Mouse (Mus musculus): Measurements from ENCODE around the gene Nop10.

Gene Nop10

GRCm38 (mm10) chr2:112261748-112262653, at the start of gene Nop10:
Nop10 (plus strand) TSS chr2:112261926.
- TF ChIP-seq GATA4 (IDR thresholded peaks at IDR 0.05; ENCODE audit: insufficient replicate concordance, low read length) = peak; percentile 20; the same call in 1 of the 2 replicates

- no peak for TF ChIP-seq GATA4 (IDR thresholded peaks at IDR 0.05; ENCODE audit: insufficient replicate concordance, low read length)
Observed at GRCm38 (mm10) chr2:112215977-112216376, 45.7 kb upstream of the Nop10 start.

- no peak for TF ChIP-seq GATA4 (IDR thresholded peaks at IDR 0.05; ENCODE audit: insufficient replicate concordance, low read length)
Observed at GRCm38 (mm10) chr2:112217614-112218013, 44.1 kb upstream of the Nop10 start.

GRCm38 (mm10) chr2:112220880-112221279, 40.8 kb upstream of the Nop10 start:
- no peak for TF ChIP-seq GATA4 (IDR thresholded peaks at IDR 0.05; ENCODE audit: insufficient replicate concordance, low read length)

GRCm38 (mm10) chr2:112222607-112223006, 39.1 kb upstream of the Nop10 start:
- no peak for TF ChIP-seq GATA4 (IDR thresholded peaks at IDR 0.05; ENCODE audit: insufficient replicate concordance, low read length)

GRCm38 (mm10) chr2:112224356-112224755, 37.4 kb upstream of the Nop10 start:
- no peak for TF ChIP-seq GATA4 (IDR thresholded peaks at IDR 0.05; ENCODE audit: insufficient replicate concordance, low read length)

- no peak for TF ChIP-seq GATA4 (IDR thresholded peaks at IDR 0.05; ENCODE audit: insufficient replicate concordance, low read length)
Observed at GRCm38 (mm10) chr2:112232623-112233022, 29.1 kb upstream of the Nop10 start.

- no peak for TF ChIP-seq GATA4 (IDR thresholded peaks at IDR 0.05; ENCODE audit: insufficient replicate concordance, low read length)
Observed at GRCm38 (mm10) chr2:112236620-112237019, 25.1 kb upstream of the Nop10 start.

GRCm38 (mm10) chr2:112238006-112238405, 23.7 kb upstream of the Nop10 start:
- no peak for TF ChIP-seq GATA4 (IDR thresholded peaks at IDR 0.05; ENCODE audit: insufficient replicate concordance, low read length)

- no peak for TF ChIP-seq GATA4 (IDR thresholded peaks at IDR 0.05; ENCODE audit: insufficient replicate concordance, low read length)
Observed at GRCm38 (mm10) chr2:112239212-112239934, 22.4 kb upstream of the Nop10 start, which contains the start of gene Lpcat4. Lpcat4 (plus strand) TSS chr2:112239468.

GRCm38 (mm10) chr2:112239935-112240721, 21.6 kb upstream of the Nop10 start:
- no peak for TF ChIP-seq GATA4 (IDR thresholded peaks at IDR 0.05; ENCODE audit: insufficient replicate concordance, low read length)

- no peak for TF ChIP-seq GATA4 (IDR thresholded peaks at IDR 0.05; ENCODE audit: insufficient replicate concordance, low read length)
Observed at GRCm38 (mm10) chr2:112241787-112242186, 19.9 kb upstream of the Nop10 start.

- no peak for TF ChIP-seq GATA4 (IDR thresholded peaks at IDR 0.05; ENCODE audit: insufficient replicate concordance, low read length)
Observed at GRCm38 (mm10) chr2:112245307-112245706, 16.4 kb upstream of the Nop10 start.

- no peak for TF ChIP-seq GATA4 (IDR thresholded peaks at IDR 0.05; ENCODE audit: insufficient replicate concordance, low read length)
Observed at GRCm38 (mm10) chr2:112246193-112246592, 15.5 kb upstream of the Nop10 start.

- no peak for TF ChIP-seq GATA4 (IDR thresholded peaks at IDR 0.05; ENCODE audit: insufficient replicate concordance, low read length)
Observed at GRCm38 (mm10) chr2:112247323-112247722, 14.4 kb upstream of the Nop10 start.

Data from liver, adult (tissue).